Mouse (Mus musculus) 416B (cell line): Measurements from ENCODE around the gene Ldlrad3.

Experiments
- DNase-seq: peaks from one replicate; pipeline ENCODE4 v3.0.0; 2011; ENCODE audit warnings: low read depth

Gene Ldlrad3

DNA sequence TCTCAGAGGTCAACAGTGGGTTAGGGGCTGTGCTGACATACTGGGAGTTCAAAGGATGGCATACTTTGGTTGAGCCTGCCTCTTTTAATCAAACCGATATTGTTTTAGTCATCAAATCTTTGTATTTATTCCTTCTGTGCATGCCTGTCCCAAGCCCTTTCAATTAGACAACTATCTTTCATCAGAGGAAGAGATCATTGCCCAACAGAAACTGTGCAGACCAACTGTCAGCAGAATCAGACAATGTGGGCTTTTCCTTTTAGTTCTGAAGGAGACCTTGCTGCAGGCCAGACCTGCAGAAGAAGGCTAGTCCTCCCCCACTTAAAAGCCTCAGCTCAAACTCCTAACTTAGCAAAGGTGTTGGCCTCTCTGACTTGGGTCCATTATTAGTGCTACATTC, 41.9 kb downstream of the Ldlrad3 start:
- DNase-seq = peak; percentile 55

DNA sequence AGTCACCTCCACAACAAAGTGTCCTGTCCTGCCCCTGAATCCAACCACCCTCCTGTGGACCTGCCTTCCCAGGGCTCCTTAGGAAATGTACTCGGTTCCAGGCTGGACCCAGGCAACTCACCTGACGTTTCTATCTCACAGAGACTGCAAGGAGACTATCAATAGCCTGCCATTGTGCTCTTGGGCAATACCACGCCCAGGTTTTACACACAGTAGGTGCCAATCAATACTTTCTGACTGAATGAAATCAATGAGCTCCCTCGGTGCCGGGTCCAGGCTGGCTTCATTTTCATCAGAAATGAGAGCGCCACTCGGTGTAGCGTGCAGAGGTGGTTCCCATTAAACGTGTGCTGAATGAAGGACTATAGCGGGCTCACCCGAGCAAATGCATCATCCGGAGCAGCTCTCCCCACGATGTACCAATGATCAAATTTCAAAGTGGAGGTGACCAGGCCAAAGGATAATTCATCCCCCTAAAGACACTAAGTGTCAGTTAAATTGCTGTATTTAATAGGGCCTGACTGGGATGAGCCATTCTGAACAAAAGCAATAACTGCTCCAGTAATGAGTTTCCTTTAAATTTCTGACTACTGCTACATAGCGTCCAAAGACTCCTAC, 43.4 kb downstream of the Ldlrad3 start:
- no peak for DNase-seq

DNA sequence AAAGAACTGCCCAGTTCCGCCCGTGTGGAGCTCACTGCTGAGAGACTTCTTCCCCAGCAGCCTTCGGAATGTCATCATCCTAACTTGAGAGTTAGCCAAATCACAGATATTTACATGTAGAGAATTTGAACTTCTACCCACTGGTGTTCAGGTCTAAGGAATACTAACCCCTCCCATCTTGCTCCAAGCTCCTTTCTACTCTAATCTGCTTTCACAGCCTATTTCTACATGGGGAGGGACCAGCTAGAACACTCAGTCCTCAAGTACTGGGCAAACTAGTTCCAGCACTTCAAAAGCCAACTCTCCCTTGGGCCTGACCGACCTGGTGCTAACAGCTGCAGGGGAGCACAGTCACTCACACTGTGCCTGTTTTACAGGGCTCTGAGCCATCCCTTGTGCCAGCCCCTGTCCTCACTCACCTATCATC, 44.0 kb downstream of the Ldlrad3 start:
- no peak for DNase-seq

DNA sequence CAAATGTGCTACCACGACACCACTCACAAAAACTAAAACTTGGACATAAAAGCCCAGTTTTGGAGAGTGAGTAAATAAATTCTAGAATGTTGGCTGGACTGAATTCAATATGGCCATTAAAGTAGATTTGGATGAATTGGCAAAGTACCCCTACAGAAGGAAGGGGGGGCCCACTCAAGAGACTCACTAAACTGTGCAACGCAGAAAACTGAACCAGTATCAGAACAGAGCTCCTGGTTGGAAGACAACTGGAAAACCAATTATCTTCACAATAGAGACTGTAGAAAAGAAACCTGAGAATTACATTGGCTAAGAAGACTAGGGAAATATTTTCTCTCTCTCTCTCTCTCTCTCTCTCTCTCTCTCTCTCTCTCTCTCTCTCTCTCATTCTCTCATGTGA, 45.0 kb downstream of the Ldlrad3 start:
- no peak for DNase-seq

DNA sequence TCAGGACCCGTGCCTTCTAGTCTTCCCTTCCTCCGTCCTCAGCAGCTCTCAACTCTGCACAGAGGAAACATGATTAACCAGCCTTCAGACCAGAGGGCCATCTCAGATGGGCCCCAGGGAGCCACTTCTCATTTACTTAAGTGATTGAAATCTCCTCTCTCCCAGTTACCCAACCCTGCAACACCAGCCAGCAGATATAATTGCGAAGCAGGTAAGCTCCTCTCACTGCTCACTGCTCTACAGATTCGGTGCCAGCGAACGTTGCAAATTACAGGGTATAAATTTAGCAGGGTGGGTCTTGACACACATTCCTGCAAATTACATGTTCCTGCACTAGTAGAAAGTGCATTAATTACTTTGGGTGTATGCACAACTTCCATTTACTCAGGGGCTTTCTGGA, 48.3 kb downstream of the Ldlrad3 start:
- peak; percentile 11 for DNase-seq

DNA sequence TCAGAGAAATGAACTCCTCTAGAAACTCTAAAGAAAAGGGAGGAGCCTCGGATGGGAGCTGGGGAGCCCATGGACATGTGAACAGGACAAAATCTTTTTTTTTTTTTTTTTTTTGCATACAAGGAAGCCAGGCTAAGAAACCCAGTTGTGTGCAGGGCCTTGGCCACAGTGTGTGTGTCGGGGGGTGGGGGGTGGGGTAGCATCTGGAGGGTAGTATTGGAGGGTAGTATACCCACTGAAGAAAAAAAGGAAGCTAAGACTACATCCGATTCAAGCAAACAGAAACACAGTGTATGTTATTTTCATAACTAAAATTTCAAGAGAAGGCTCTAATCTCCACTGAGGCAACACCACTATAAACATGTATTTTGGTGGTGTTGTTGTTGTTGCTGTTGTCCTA, 50.0 kb downstream of the Ldlrad3 start:
- no peak for DNase-seq

DNA sequence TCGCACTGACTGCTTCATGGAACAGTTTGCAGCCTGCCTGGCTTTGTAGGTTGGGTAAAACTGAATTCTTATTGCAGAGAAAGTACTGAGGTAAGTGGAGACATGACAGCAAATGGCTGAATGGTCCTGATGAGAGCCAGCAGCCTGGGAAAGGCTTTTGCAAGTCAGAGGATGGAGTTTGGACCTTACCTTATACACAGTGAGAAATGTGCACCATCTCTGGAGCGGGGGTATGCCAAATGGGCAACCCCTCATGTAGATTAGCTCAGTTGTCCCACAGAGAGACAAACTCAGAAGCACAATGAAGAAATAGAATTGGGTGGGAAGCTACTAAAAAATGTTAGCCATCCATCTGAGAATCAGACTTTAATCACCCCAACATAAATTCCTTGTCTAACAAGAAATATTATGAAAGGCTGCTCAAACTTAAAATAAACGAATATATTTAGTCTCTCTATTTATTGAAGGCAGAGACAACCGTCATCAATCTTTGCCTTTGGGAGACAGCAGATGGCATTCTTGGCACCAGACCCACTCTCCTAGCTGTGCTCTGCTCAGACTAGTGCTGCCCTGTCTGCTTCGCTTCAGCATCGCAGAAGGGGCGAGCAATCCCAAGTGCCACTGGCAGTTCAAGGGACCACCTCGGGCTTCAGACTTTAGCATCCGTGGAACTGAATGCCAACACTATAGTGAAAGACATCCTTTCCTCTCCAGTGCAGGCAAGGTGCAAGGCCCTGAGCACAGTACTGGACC, 51.5 kb downstream of the Ldlrad3 start:
- no peak for DNase-seq

DNA sequence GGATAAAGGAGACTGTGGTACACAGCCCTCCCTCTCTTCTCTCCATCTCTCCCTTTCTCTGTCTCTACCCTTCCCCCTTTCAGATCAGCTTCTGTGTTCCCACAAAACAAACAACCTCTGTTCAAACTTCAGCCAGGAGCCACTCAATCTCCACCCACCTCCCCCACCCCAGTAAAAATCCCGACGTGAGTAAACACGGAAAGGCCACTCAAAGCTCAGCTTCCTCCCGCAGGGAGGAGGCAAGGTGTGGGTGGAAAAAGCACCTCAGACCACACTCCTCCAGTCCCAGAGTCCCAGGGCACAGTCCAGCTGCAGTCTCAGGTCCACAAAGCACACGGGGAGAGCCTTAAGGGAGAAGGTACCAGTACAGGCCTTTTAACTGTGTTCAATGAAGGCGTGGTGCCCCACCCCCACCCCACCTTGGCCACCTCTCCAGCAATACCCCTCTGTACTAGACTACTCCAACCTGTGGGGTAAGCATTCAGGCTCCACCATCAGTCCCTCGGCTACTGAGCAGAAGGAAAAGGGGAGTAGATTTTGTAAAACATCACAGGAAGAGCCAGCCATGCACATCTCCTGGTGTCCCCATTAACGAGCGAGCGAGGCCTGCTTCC, 53.1 kb downstream of the Ldlrad3 start:
- no peak for DNase-seq

DNA sequence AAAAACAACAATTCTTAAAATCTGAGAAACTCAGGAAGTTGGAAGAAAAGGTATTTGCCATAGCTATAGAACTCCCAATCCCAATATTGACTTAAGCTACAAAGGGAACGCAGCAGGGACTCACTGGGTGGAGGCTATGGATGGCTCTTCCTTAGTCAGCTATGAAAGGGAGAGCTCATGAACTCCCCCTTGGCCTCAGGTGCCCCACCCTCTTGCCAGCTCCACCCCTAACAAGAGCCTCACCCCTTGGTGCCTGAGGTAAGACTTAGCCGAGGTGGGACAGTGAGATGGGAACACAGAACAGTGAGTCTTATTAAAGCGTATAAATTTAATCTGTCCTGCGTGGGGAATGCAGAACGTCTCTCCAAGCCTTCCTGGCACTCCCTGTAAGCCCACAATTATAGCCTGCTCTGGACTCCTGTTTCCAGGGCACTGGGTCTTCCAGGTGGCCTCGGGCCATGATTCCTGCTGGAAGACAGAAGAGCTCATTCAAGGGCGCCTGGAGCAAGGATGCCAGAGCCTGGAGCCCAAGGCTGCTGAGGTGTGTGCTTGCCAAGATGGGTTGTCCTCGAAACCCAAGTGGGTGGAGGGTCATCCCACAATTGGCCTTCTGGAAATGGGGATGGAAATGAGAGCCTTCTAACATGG, 55.9 kb downstream of the Ldlrad3 start:
- no peak for DNase-seq

DNA sequence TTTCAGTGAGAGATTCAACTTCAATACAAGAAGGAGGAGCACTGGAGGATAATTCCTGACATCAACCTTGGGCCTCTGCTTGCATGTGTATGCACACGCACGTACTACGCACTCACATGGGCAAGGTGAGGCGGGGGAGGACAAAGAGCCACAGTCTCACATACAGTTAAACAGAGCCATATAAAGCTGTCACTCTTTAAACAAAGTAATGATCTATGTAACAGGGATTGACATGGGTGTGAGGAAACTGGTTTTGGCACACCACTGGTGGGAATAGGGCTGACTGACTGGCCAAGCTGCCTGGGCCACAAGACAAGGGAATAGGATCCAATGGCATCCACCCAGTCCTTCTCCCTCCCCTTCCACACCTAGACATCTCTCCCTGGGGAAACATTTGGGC, 57.0 kb downstream of the Ldlrad3 start:
- DNase-seq = no peak

DNA sequence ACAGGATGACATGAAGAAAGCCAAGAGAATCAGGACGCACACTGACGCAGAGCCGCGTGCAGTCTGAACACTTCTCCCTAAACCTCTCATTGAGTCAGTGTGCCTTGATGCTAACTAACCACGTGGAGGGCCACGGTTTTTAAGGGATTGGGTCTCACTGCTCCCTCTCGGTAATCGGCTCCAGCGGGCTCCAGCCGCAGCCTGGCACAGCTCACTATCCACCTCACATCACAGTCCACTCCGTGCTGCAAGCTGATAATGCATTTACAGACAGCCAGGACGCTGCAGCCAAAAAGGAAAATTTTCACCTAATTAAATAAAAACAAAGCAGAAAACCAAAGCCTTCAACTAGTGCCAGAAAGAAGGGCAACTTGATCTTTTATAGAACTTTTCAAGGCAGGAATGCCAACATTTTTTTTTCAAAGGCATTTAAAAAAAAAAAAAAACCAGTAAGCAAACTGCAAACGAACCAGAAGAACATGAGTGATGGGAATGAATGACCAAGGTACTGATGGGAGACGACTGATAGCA, 57.6 kb downstream of the Ldlrad3 start:
- no peak for DNase-seq

DNA sequence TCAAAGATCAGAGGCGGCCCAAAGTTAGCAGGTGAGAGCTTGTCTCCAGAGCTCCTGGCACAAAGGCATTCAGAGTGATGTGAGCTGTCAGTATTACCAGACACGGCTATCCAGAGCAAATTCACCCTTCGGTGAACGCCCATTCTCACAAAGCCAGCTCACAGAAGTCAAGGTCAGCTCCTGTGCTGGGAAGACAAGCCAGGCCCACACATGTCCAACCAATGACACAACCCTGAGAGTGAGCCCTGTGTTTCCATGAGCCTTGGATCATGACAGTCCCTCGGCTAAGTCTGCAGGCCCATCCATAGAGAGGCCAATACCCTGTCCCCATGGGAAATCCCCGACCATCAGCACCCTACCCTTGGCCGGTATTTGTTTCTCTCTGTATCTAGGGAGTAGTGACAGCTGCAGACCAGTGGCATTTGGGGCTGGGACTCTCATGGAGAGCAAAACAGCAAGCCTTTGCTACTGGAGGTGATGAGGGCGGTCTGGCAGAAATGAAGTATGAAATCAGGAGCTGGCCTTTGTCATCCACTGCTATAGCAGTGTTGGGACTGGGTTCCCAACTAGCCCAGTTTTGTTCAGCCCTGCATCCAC, 58.3 kb downstream of the Ldlrad3 start:
- no peak for DNase-seq

DNA sequence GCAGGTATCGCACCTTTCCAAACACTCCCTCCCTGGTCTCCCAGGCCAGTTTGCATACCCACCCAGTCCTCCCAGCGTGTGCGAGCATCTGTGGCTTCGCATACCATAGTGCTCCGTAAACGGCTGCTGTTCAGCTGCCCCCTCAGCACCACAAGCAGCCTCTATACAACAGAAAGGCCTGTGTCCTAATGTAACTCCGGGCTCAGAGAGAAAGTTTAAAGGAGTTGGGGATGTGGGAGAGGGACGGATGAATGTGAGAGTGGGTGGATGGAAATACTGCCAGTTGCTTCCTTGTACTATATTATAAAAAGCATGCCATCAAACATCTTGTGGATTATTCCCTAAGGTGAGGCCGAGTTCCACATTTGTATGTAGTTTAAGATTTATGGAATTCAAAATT, 59.0 kb downstream of the Ldlrad3 start:
- DNase-seq = no peak

DNA sequence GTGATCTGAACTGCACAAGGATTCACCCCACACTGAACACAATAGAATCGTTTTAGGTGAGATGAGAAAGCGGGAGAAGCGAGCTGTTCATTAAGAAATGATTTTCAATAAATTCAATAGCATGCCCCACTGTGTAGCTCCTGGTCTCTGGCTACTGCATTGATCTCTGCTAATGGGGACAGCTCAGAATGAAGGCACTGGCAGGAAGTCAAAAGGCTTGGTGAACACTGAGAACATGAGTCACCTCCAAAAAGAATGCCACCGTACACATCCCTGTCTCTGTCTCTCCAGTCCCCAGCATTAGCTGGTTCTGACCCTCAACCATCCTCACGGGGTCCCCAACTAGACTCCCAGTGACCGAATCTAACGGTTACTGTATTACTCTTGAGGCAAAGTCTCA, 60.1 kb downstream of the Ldlrad3 start:
- no peak for DNase-seq

DNA sequence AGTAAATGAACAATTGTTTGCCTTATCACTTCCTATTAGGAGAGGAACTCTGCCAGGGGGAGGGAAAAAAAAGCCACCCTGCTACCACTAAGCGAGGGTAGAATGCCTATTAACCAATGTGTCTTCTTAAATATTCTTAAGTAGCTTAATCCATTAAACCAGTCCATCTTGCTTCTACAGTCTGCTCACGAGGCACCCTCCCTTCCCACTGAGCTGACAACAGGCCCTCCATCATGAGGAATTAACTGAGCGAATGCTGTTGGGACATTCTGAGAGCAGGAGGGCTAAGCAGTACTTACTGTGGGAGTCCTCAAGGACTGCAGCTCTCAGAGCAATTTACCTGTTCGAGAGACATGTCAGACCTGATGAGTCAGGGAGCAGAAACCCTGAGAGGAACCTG, 61.1 kb downstream of the Ldlrad3 start:
- no peak for DNase-seq

DNA sequence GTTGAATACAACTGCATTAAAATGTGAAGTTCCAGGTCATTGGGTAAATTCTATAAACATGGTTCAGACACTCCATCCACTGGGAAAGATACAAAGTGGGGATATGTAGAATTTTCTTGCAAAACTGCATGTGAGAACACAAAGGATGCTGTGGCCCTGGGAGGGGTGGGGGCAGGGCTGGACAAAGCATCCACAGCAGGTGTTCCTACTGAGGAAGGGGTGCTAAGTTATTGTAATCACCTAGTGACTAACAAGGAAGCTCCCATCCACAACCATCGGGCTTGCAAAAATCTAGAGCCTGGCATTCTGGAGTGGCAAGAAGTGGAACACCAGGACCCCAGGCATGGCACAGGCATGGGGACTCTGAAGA, 64.1 kb downstream of the Ldlrad3 start:
- no peak for DNase-seq

DNA sequence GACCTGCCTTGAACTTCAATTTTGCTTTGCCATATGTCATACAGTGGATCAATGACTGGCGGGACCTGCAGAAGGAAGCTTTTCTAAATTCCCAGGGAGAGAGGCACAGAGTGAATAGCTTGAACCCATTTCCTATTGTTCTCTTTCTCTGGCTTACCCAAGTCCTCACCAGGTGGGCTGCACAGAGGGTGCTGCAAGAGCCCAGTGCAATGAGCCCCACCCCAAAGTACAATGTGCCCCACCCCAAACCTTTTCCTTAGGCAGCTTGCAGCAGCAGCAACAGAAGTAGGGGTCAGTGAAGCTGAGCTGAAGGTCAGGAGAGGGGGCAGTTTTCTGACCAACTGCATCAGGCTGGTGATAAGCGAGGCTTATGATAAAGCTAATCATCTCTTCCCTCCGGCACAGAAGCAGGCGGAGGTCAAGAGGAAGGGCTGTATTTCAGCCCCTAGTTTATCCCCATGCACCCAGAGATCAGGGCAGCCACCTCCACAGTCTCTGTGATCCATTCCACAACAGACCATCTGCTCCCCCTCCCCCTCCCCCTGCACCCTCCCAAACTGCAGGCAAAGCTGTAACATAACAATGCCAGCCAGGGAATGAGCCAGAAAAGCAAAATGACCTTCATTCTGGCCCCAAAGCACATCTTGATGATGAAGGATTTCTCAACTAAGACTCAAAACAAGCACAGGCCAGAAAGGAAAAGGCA, 64.6 kb downstream of the Ldlrad3 start:
- no peak for DNase-seq

DNA sequence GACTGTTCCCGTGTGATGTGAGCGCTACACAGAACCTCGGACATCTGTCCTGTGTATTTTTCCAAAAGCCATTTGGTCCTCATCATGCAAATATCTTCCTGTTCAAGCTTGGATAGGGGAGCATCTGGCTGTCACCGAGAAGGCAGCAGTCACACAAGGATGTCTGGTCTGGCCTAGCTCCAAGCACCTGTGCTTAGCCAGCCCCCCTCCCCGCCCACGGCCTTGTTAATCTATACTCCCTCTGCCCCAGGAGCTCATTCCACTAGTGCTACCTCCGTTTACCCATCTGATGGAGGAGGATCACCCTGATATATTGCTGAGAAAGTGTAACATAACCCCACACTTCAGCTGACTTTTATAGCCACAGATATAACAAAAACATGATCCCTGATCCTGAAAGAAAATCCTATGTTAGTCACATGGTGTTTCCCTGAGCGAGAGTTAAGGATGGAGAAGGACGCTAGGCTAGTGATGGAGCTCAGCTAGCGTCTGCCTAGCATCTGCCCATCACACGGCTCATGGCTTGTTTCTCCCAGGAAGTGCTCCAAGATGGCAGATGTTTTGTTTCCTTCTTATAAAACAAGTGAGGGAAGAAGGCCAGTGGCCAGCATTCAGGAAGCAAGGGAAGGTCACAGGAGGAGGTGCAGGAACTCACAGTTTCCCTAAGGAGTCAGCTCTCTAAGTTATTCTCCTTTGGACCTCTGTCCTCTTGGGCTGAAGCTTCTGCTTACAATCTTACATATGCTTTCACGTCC, 66.3 kb downstream of the Ldlrad3 start:
- no peak for DNase-seq

DNA sequence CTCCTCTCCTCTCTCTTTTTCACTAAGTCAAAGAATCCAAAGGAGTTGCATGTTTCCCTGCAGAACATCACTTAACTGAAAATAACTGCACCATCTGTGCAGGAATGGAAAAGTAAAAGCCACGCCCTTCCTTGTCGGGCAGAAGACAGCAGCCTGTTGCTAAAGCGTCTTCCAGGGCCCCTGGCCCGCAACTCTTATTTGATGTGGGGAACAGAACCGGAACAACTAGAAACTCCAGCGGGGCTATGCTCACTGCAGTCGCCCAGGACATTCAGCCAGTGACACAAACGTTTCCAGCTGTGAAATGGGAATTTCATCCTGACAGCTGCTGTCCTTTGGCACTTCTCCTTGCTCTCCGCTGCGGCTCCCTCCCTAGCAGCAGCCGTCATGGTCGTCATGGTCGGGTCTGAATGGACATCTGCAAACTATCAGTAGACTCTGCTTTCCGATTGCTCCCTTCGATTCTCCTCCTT, 67.2 kb downstream of the Ldlrad3 start:
- no peak for DNase-seq

DNA sequence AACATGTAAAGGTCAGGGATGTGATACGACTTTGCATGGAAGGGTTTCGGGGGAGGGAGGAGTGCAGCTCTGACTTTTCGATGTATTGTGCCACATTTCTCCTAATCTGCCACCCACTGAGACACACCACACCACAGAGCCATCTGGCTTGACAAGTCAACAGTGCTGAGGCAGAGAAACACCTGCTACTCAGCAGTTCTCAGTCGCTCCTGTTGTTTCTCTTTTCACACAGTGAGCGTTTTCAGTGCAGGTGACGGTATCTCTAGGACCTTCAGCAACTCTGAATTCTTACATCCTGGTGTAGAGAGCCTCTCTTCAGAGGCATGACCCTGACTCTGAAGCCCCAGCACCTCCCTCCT, 68.8 kb downstream of the Ldlrad3 start:
- DNase-seq = no peak
